Mouse (Mus musculus) limb, embryonic 12.5 days (tissue): ENCODE data around the gene Hba-a1. TPM values are rescaled to one million over a fixed set of nuclear protein-coding genes. Genes with fewer than 3 reads are reported as not detected.
A peak's percentile ranks its signal among the peaks of the same experiment; 100 is the strongest.
"Not testable (repeated sequence)": the region's sequence is repeated elsewhere in the genome, so short reads cannot be mapped to it uniquely, and the experiment has no call there.

Experiments used
- ATAC-seq: fragments of 200-750 bp; cut with Nextera tagmentation; 2 replicates; pipeline ENCODE4 v1.8.0; 2017; ENCODE audit warnings: low read depth, moderate TSS enrichment; ENCODE audit not compliant: insufficient number of reproducible peaks, insufficient read depth, low FRiP score, low TSS enrichment
- H3K27ac ChIP-seq: fragments of 300-500 bp; sonication (generic); 2 replicates; pipeline ENCODE4 v1.5.1; 2016; ENCODE audit warnings: mild to moderate bottlenecking, moderate library complexity
- H3K27me3 ChIP-seq: fragments of 300-500 bp; sonication (generic); 2 replicates; pipeline ENCODE4 v1.6.1; 2016; ENCODE audit warnings: mild to moderate bottlenecking, moderate library complexity
- H3K36me3 ChIP-seq: fragments of 300-500 bp; sonication (generic); 2 replicates; pipeline ENCODE4 v1.6.1; 2016; ENCODE audit warnings: mild to moderate bottlenecking, moderate library complexity
- H3K4me1 ChIP-seq: fragments of 300-500 bp; sonication (generic); replicated peaks from 2 replicates; pipeline ENCODE4 v1.6.1; 2016
- H3K4me2 ChIP-seq: fragments of 300-500 bp; sonication (generic); 2 replicates; pipeline ENCODE4 v1.6.1; 2016; ENCODE audit warnings: mild to moderate bottlenecking, moderate library complexity
- H3K4me3 ChIP-seq: fragments of 300-500 bp; sonication (generic); replicated peaks from 2 replicates; pipeline ENCODE4 v1.5.1; 2016; ENCODE audit warnings: mild to moderate bottlenecking
- H3K9ac ChIP-seq: fragments of 300-500 bp; sonication (generic); replicated peaks from 2 replicates; pipeline ENCODE4 v1.6.1; 2016; ENCODE audit warnings: mild to moderate bottlenecking, moderate library complexity
- H3K9me3 ChIP-seq: fragments of 300-500 bp; sonication (generic); 2 replicates; pipeline ENCODE4 v1.6.1; 2016; ENCODE audit warnings: mild to moderate bottlenecking, moderate library complexity
- WGBS: fragments of 180-500 bp; shearing (Covaris S2); methylation state at CpG from one replicate; pipeline ENCODE4 v1.1.7; 2016; 5-methylcytosine and 5-hydroxymethylcytosine counted together
- polyA plus RNA-seq: library from polyadenylated mRNA; unstranded; fragments of >200 nt; fragmentation: Nextera tagmentation; extraction: Ambion mirVana; gene quantifications from 2 replicates; pipeline ENCODE4 v1.2.1, GENCODE M21; 2016

Hba-a1 gene
- polyA plus RNA-seq, 1 experiment from 2014 or later = 3,017 TPM

DNA sequence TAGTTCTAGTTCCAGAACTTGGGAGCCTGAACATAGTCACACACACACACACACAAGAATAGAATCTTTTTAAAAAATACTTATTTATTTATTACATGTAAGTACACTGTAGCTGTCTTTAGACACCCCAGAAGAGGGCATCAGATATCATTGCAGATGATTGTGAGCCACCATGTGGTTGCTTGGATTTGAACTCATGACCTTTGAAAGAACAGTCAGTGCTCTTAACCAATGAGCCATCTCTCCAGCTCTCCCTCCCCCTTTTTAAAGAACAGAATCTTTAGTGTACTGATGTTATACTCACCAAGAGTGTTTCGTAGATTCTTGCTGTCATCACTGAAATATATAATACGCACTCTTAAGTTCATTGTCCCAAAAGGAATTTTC is 15.2 kb downstream of the Hba-a1 start:
- no peaks in the 10 kb centered on the region for H3K4me1 ChIP-seq
- H3K4me2 ChIP-seq = no peak overlapping the region
- no peak overlapping the region for H3K9ac ChIP-seq
- H3K36me3 ChIP-seq = no peaks in the 10 kb centered on the region
- no peaks in the 10 kb centered on the region for H3K9me3 ChIP-seq
- no peak overlapping the region for H3K4me3 ChIP-seq
- ATAC-seq = no peak
- WGBS = 91% methylated on average over 2 of the region's 2 CpGs
- no peak overlapping the region for H3K27ac ChIP-seq
- peaks cover 22% of the 10 kb centered on the region for H3K27me3 ChIP-seq

DNA sequence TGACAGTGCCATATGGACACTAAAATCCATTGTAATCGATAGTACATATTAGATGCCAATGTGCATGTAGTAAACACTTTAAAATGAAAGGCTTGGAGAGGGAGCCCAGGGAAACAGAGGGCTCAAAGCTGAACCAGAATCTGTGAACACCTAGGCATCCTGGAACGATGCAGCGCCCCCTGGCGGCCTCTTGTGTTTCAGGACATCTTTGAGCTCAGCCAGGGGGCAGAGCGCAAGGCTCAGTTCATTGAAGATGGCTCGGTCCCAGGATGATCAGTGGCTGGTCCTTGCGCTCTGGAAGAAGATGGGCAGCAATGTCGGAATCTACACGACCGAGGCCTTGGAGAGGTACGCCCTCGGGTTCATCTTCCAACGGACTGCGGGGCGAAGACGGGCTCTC is 16.6 kb downstream of the Hba-a1 start, which contains the start of gene Hbq1a:
Hbq1a (plus strand) TSS at position 205 of the 400 bp plus-strand sequence.
- peak within 1 kb of the TSS; percentile 32 for H3K4me3 ChIP-seq
- not testable (repeated sequence) for H3K9me3 ChIP-seq, H3K27ac ChIP-seq, H3K36me3 ChIP-seq, H3K4me1 ChIP-seq, H3K9ac ChIP-seq, ATAC-seq
- 5% methylated on average over 16 of the region's 16 CpGs for WGBS
- H3K27me3 ChIP-seq = peaks cover 26% of the 10 kb centered on the region
- H3K4me2 ChIP-seq = peak within 1 kb of the TSS; percentile 54

DNA sequence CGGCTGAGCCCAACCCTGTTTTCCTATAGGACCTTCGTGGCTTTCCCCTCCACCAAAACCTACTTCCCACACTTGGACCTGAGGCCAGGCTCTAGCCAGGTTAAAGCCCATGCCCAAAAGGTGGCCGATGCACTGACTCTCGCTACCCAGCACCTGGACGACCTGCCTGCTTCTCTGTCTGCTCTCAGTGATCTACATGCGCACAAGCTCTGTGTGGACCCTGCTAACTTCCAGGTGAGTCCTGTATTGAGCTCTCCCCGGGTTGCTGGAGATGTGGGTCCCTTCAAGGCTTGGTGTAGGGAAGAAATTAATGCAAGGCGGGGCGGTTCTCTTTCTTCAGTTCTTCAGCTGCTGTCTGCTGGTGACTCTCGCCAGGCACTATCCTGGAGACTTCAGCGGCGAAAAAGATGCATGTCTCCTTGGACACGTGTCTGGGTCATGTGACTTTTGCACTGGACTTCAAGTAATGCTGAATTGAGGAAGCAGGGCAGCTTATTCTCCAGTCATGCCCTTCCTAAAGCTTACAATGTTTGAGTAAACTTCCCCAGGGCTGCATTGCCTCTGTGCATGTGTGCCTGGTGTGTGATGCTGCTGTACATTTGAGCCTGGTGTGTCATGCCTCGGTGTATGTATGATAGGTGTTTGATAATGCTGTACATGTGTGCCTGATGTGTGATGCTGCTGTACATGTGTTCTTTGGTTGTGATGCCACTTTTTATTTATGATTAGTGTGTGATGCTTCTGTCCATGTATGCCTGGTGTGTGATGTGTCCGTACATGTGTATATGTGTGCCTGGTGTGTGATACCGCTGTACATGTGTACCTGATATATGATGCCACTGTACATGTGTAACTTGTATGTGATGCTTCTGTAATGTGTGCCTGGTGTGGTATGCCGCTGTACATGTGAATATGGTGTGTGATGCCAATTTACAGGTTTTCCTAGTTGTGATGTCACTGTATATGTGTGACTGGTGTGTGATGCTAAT is 17.3 kb downstream of the Hba-a1 start:
- no peaks in the 10 kb centered on the region for H3K9me3 ChIP-seq
- 50% methylated on average over 15 of the region's 17 CpGs for WGBS
- H3K4me1 ChIP-seq = no peaks in the 10 kb centered on the region
- peaks cover 26% of the 10 kb centered on the region for H3K27me3 ChIP-seq
- no peaks in the 10 kb centered on the region for H3K36me3 ChIP-seq
- ATAC-seq = no peak
- H3K4me2 ChIP-seq = peak overlapping the region; percentile 54
- H3K4me3 ChIP-seq = peak overlapping the region; percentile 32
- no peak overlapping the region for H3K27ac ChIP-seq
- no peak overlapping the region for H3K9ac ChIP-seq

DNA sequence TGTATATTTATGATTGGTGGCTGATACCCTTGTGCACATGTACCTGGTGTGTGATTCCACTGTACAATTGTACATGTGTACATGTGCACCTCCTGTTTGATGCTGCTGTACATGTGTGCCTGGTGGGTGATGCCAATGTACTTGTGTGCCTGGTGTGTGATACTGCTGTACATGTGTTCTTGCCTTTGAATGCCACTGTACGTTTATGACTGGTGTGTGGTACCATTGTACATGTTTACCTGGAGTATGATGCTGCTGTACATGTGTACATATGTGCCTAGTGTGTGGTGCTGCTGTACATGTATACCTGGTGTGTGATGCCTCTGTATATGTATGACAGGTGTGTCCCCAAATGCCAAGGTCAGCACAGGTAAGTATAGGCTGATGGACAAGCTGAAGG is 18.2 kb downstream of the Hba-a1 start:
- no peak overlapping the region for H3K4me3 ChIP-seq
- H3K27ac ChIP-seq = no peak overlapping the region
- no peak for ATAC-seq
- no peaks in the 10 kb centered on the region for H3K4me1 ChIP-seq
- WGBS = 78% methylated on average over 1 of the region's 1 CpGs
- no peaks in the 10 kb centered on the region for H3K9me3 ChIP-seq
- peaks cover 26% of the 10 kb centered on the region for H3K27me3 ChIP-seq
- H3K4me2 ChIP-seq = no peak overlapping the region
- H3K9ac ChIP-seq = no peak overlapping the region
- H3K36me3 ChIP-seq = no peaks in the 10 kb centered on the region

DNA sequence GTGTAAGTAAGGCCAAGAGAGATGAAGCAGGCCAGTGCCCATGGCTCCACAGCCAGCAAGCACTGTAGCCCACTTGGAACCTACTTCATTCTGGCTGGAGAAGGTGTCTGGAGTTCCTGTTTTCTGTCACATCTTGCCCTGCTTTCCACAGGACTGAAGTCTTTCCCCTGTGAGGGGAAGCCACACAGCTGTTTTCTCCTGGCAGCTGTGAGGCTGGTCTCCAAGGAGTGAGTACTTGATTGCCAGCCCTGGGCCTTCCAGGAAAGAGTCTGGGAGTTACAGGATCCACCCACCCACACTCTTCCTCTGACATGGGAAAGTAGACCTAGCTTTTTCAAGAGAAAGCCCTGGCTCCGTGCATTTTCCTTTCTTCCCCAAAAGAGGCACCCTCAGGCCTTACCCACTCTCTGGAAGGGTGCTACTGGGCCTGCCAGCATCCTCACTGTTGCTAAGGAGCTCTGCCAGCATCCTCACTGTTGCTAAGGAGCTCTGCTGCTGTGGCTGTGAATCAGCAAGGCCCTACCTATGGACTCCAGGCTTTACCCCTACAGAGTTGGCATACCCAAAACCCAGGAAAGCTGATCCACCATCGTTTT is 19.6 kb downstream of the Hba-a1 start:
- no peak overlapping the region for H3K9ac ChIP-seq
- no peak overlapping the region for H3K4me2 ChIP-seq
- H3K4me1 ChIP-seq = no peaks in the 10 kb centered on the region
- H3K9me3 ChIP-seq = no peaks in the 10 kb centered on the region
- WGBS = 42% methylated on average over 2 of the region's 2 CpGs
- H3K36me3 ChIP-seq = no peaks in the 10 kb centered on the region
- no peak overlapping the region for H3K4me3 ChIP-seq
- H3K27me3 ChIP-seq = peaks cover 26% of the 10 kb centered on the region
- H3K27ac ChIP-seq = no peak overlapping the region
- no peak for ATAC-seq

DNA sequence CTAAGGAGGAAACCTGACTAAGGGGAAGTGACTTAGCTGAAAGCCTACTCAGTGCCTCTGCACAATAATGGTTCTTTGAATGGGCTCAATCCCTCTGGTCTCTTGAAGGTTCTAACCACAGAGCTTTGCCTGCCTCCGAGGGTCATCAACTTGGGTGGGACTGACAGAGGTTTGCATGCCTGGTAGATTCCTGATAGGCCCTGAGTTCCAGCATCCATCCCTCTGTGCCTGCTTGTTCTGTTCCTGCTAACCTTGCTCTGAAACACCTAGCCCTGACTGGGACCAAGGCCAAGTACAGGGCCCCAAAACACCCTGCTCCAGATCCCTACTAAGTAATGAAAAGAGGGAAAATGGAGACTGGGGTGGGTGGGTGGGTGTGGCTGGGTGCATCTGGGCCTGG is 20.1 kb downstream of the Hba-a1 start:
- ATAC-seq = no peak
- WGBS = 93% methylated on average over 1 of the region's 1 CpGs

DNA sequence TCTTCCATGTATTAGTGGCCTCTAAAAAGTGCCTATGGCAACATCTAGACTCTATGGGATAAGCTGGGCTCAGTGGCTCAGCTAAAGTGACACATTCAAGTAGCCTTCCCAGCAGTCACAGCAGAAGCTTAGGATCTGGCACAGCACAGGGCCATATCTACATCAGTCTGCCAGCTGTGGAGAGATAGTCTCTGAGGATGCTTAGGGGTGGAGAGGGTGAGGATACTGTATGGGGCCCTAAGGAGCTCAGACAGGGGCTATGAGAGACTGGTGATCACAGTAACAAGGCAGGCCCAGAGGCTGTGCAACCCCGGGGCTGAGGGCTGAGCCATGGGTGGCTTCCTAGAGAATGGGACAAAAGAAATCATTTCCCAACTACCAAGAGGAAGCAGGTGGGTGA is 23.7 kb downstream of the Hba-a1 start:
- Histone ChIP-seq H3K27ac (no peak overlapping the region), H3K36me3 (no peaks in the 10 kb centered on the region), H3K4me1 (no peaks in the 10 kb centered on the region), H3K9me3 (no peaks in the 10 kb centered on the region), H3K4me3 (no peak overlapping the region), H3K27me3 (peaks cover 13% of the 10 kb centered on the region), H3K9ac (no peak overlapping the region), H3K4me2 (no peak overlapping the region)
- 71% methylated on average over 1 of the region's 1 CpGs for WGBS
- ATAC-seq = no peak

More for the DNA sequence above, 20.1 kb downstream of the Hba-a1 start:
- no peak overlapping the region for H3K4me2 ChIP-seq
- H3K36me3 ChIP-seq = no peaks in the 10 kb centered on the region
- no peak overlapping the region for H3K4me3 ChIP-seq
- no peak overlapping the region for H3K9ac ChIP-seq
- no peaks in the 10 kb centered on the region for H3K4me1 ChIP-seq
- no peak overlapping the region for H3K27ac ChIP-seq
- H3K27me3 ChIP-seq = peaks cover 26% of the 10 kb centered on the region
- no peaks in the 10 kb centered on the region for H3K9me3 ChIP-seq

DNA sequence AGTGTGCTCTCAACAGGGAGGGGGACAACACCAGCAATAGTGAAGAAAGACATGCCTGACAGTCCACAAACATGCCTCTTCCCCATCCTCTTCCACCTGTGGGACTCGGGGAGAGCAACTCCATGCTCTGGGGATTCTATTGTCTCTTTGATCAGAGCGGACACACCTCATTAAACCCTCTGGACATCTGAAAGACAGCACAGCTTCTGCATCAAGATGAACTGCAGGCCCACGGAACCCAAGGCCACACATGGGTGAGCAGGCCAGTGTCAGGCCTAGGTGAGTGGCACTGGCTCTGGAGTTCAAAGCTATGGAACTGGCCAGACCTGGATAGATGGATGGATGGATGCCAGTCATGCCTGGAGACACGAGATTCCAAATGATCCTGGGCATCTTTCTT is 26.1 kb downstream of the Hba-a1 start:
- Histone ChIP-seq H3K4me3 (no peak overlapping the region), H3K9ac (no peak overlapping the region), H3K27me3 (no peaks in the 10 kb centered on the region), H3K4me1 (no peaks in the 10 kb centered on the region), H3K36me3 (no peaks in the 10 kb centered on the region), H3K9me3 (no peaks in the 10 kb centered on the region), H3K27ac (no peak overlapping the region), H3K4me2 (no peak overlapping the region)
- no peak for ATAC-seq
- 59% methylated on average over 4 of the region's 4 CpGs for WGBS

DNA sequence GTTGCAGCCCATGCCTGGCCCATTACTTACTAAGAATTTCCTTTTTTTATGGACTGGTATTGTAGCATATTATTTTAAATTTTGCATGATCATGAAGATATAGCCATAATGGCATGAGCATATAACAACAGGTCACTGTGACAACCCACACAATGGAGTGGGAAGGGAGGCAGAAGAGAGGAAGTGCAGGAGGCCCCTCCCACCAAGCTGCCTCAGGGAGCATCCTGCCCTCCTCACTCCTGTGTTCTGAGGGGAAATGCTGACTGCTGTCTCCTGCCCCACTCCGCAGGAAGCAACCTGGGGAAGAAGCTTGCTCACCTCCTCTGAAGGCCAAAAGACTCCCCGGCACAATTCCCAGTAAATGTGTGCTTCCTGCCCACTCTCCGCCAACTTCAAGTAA is 26.6 kb downstream of the Hba-a1 start:
- no peak overlapping the region for H3K4me3 ChIP-seq
- H3K27me3 ChIP-seq = no peaks in the 10 kb centered on the region
- no peaks in the 10 kb centered on the region for H3K36me3 ChIP-seq
- no peak for ATAC-seq
- no peaks in the 10 kb centered on the region for H3K4me1 ChIP-seq
- H3K4me2 ChIP-seq = no peak overlapping the region
- 73% methylated on average over 3 of the region's 3 CpGs for WGBS
- no peaks in the 10 kb centered on the region for H3K9me3 ChIP-seq
- H3K9ac ChIP-seq = no peak overlapping the region
- no peak overlapping the region for H3K27ac ChIP-seq

DNA sequence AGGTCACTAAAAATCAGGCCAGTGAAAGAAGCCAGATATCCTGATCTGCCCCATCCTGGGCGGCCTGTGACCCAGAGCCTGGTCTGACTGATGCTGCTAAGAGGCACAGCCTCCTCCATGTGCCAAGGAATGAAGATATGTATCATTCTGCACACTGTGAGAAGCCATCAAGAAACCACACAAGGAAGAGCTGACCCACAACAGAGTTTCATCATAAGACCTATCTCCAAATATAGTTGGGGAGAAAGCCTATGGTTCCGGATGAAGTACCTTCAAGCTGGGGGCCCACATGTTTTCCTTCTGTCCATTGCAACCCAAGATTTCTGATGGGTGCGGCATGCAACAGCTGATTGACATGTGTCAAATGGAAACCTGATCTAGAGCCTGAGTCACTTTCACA is 32.7 kb downstream of the Hba-a1 start:
- no peaks in the 10 kb centered on the region for H3K27me3 ChIP-seq
- no peak overlapping the region for H3K9ac ChIP-seq
- ATAC-seq = no peak
- H3K36me3 ChIP-seq = no peaks in the 10 kb centered on the region
- no peak overlapping the region for H3K27ac ChIP-seq
- H3K9me3 ChIP-seq = no peaks in the 10 kb centered on the region
- no peak overlapping the region for H3K4me3 ChIP-seq
- peaks cover 1% of the 10 kb centered on the region; the same call in 1 of the 2 replicates for H3K4me1 ChIP-seq
- WGBS = 83% methylated on average over 3 of the region's 3 CpGs
- no peak overlapping the region for H3K4me2 ChIP-seq

DNA sequence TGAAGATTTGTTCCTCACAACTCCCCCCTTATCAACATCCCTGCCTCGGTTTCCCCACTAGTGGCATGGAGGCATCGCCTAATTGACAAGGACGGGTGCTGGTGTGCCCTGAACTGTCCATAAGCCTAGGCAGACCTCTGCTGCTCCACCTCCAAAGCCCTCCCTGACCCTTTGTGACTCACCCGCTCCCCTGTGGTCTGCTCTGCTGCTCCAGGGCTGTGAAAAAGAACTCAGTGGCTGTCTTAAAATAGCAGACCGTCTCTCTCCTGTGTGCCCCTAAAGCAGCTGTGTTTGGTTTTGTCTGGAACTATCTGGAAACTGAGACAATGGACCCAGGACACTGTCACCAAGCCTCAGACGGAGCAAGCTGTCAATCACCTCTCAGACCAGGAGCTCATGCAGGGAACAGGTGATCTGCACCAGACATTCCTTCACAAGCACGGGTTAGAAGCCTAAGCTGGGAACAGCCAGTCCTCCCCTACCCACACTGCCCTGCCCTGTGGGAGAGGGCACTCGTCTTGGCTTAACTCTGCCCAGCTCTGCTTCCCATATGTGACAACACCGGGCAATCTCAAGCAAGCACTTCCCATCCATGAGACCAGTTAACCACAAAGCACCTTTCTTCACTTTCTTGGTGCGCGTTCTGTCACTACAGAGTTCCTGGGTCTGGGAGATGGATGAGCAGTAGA is 37.3 kb downstream of the Hba-a1 start:
- peak; percentile 48; the same call in 1 of the 2 replicates for ATAC-seq
- Histone ChIP-seq H3K27ac (no peak overlapping the region), H3K9ac (no peak overlapping the region), H3K4me1 (peaks cover 4% of the 10 kb centered on the region; the same call in 1 of the 2 replicates), H3K4me2 (no peak overlapping the region), H3K36me3 (no peaks in the 10 kb centered on the region), H3K27me3 (no peaks in the 10 kb centered on the region), H3K4me3 (no peak overlapping the region), H3K9me3 (no peaks in the 10 kb centered on the region)
- 67% methylated on average over 11 of the region's 11 CpGs for WGBS
